Mouse (Mus musculus) kidney, adult 11 months (tissue): ENCODE data around the gene Nob1.

Experiments used
- DNase-seq: peaks from one replicate; pipeline ENCODE4 v3.0.0; 2022

Nob1 gene

DNA sequence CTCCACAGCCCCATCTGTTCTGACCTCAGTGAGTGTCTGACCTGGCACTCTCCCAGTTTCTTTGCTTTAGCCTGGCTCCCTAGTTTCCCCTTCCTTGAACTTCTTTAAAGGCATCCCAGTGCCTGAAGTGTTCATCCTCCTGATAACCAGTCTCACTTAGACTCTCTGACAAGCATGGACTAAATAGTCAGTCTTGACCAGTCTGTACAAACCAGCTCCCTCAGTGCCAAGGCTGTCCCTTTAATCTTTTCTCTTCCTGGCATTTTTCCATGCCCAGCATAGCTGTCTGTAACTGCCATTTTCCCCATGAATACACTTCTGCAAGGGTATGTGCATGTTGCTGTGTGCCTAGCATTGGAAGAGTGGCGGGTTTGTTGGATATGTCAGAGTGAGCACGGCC lies 39.8 kb downstream of the Nob1 start:
- no peak for DNase-seq

- DNase-seq, result no peak
These were observed 40.2 kb downstream of the Nob1 start for GRCm38 (mm10) chr8:107384651-107385050.

DNA sequence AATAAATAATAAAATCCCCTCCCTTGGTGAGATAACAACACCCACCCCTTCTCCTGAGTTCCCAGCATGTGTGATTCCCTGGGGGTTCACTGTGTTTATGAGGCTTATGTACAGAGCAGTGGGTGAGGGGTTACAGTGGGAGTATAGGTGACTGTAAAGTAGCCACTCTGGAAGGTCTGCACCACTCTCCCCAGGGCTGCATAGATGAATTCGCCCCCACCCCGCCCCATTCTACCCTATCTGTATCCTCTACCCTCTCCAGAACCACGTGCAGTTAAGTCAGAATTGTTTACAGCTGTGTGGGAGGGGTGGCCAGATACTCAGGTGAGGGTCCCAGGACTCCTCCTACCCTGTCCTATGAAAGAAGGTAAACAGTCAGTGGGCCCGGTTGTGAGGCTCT lies 42.0 kb downstream of the Nob1 start:
- no peak for DNase-seq

- no peak for DNase-seq
These were observed 43.2 kb downstream of the Nob1 start for GRCm38 (mm10) chr8:107381666-107382065.

DNA sequence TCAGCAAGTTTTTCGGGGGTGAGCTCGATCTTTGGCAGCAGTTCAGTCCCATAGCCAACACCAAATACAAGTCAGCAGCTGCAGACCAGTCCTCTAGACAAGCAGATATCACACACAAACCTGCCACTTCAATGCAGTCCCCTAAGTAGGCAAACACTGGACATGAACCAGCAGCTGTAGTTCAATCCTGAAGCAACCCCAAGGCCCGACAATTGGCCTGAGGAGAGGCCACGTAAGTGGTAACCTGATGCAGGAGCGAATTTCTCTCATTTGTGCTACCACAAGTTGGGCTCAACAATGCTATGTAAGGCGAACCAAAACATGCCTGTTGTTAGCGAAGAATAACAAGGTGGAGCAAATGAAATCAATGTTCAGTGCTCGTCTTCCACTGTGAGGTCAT lies 44.1 kb downstream of the Nob1 start:
- no peak for DNase-seq

- DNase-seq, result no peak
These were observed 47.5 kb downstream of the Nob1 start for GRCm38 (mm10) chr8:107377346-107377745.

GRCm38 (mm10) chr8:107370311-107370710 lies 54.5 kb downstream of the Nob1 start:
- DNase-seq, result no peak
